ENCODE assay signal across 8 mouse cellular contexts in the genomic region with DNA sequence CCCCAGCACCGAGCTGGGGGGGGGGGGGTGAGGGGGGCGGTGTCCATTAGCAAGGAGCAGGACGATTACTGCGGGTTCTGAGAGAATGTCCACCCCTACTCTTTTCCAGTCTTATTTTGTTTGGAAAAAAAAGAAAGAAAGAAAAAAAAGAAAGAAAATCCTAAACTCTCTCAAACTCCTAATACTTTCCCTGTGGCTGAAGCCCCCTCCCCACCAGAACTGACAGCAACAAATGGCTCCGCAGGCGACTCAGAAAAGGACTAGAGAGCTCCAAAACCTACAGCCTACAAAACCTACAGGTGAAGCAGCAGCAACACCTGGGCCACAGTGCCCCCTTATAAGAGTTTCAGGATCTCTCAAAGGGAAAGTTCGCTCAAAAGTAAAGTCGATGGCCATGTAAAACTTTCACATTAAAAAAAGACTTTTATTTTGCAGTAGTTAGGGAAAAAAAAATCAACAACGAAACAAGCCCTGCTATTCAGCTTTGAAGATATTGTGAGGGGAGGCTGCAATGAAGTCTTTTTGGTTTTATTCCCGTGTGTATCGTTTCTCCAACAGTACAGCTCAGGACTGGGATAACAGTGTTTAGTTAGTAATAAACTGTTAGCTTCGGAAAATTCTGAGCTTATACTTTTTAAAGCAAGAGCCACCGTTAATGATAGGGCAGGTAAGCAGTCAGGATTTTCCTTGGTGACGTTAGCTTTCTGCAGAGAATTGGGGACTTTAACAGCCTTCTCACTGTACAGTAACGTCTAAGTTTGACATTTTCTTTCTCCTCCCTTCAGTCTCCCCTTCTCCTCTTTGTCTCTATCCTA. TPM values are rescaled to one million over a fixed set of nuclear protein-coding genes. Genes with fewer than 3 reads are reported as not detected.
A peak's percentile ranks its signal among the peaks of the same experiment; 100 is the strongest.
DNase-seq lines count a peak whose midpoint lies in the region; ATAC-seq and TF ChIP-seq lines count a peak whose summit lies in the region.

No protein-coding gene starts in this region.

- H3K36me3 ChIP-seq in forebrain, embryonic 10.5 days (replicated peaks): no peaks in the 10 kb centered on the region
- no peaks in the 10 kb centered on the region for H3K36me3 ChIP-seq in hindbrain, postnatal 0 days (ENCODE audit: insufficient read depth, low read length)
- no peaks in the 10 kb centered on the region for H3K36me3 ChIP-seq in neural tube, embryonic 12.5 days

- no peak for ATAC-seq in hindbrain, postnatal 0 days
- ATAC-seq in neural tube, embryonic 12.5 days (ENCODE audit: low FRiP score, low read depth): no peak

- H3K4me2 ChIP-seq in hindbrain, postnatal 0 days (ENCODE audit: low read depth, low read length): peak overlapping the region; percentile 73
- H3K4me2 ChIP-seq in neural tube, embryonic 12.5 days (replicated peaks): peak overlapping the region; percentile 93

- TF ChIP-seq CTCF in hindbrain, postnatal 0 days (IDR thresholded peaks at IDR 0.05; ENCODE audit: low read depth): no peak

- H3K27ac ChIP-seq in forebrain, embryonic 10.5 days: peak overlapping the region; percentile 98
- peak overlapping the region; percentile 86 for H3K27ac ChIP-seq in hindbrain, postnatal 0 days
- H3K27ac ChIP-seq in neural tube, embryonic 12.5 days: peak overlapping the region; percentile 84; the same call in 1 of the 2 replicates

- WGBS in forebrain, embryonic 10.5 days: 1% methylated on average over 15 of the region's 15 CpGs
- 6% methylated on average over 14 of the region's 15 CpGs for WGBS in hindbrain, postnatal 0 days
- under 1% methylated on average over 15 of the region's 15 CpGs for WGBS in neural tube, embryonic 12.5 days

- no peaks in the 10 kb centered on the region for H3K9me3 ChIP-seq in forebrain, embryonic 10.5 days
- H3K9me3 ChIP-seq in hindbrain, postnatal 0 days (ENCODE audit: low read length): no peaks in the 10 kb centered on the region
- no peaks in the 10 kb centered on the region for H3K9me3 ChIP-seq in neural tube, embryonic 12.5 days

- peaks cover 90% of the 10 kb centered on the region for H3K4me1 ChIP-seq in forebrain, embryonic 10.5 days
- H3K4me1 ChIP-seq in hindbrain, postnatal 0 days (ENCODE audit: insufficient read depth, low read length): 0 out of 2 replicates have a peak, but pooled peaks cover 3% of the 10 kb centered on the region
- peaks cover 19% of the 10 kb centered on the region for H3K4me1 ChIP-seq in neural tube, embryonic 12.5 days

- DNase-seq in left cerebral cortex, postnatal 4 days: peak; percentile 7
- no peak for DNase-seq in left cerebral cortex, adult 9 months (ENCODE audit: low spot score in 2 of 2)
- DNase-seq in forebrain, embryonic 10.5 days (ENCODE audit: extremely low spot score, low spot score): no peak
- DNase-seq in hindbrain, postnatal 0 days (ENCODE audit: low spot score): no peak
- DNase-seq in thymus, postnatal 0 days (ENCODE audit: low spot score): no peak
- no peak for DNase-seq in layer of hippocampus, postnatal 10 days (ENCODE audit: low spot score in 2 of 2)
- DNase-seq in kidney, postnatal 14 days: no peak

- intact Hi-C loops in left cerebral cortex, postnatal 4 days (cut with DNase I): loop anchor here (5.0 to 10.0 kb wide), 3 partner anchors 1019 to 1749 kb away; no protein-coding TSS in a partner anchor

- peak overlapping the region; percentile 31; the same call in 1 of the 2 replicates for H3K9ac ChIP-seq in hindbrain, postnatal 0 days (replicated peaks; ENCODE audit: low read length)
- H3K9ac ChIP-seq in neural tube, embryonic 12.5 days: peak overlapping the region; percentile 57

- peak overlapping the region; percentile 51 for H3K4me3 ChIP-seq in forebrain, embryonic 10.5 days
- H3K4me3 ChIP-seq in hindbrain, postnatal 0 days (ENCODE audit: low read length): peak overlapping the region; percentile 50
- peak overlapping the region; percentile 42 for H3K4me3 ChIP-seq in neural tube, embryonic 12.5 days

- peaks cover 100% of the 10 kb centered on the region for H3K27me3 ChIP-seq in forebrain, embryonic 10.5 days (ENCODE audit: poor library complexity, severe bottlenecking)
- peaks cover 4% of the 10 kb centered on the region; the same call in 1 of the 2 replicates for H3K27me3 ChIP-seq in hindbrain, postnatal 0 days (ENCODE audit: insufficient read depth, low read length)
- H3K27me3 ChIP-seq in neural tube, embryonic 12.5 days (replicated peaks): peaks cover 2% of the 10 kb centered on the region; the same call in 1 of the 2 replicates

RNA-seq across cellular contexts. Expression of gene Pou3f2, which starts 7.4 kb away (rescaled TPM):
- total RNA-seq in left cerebral cortex, postnatal 4 days (2021): 10 to 100 TPM; 50.0 to 68.6 TPM
- polyA plus RNA-seq in forebrain, embryonic 10.5 days (2016; fragmentation: Nextera tagmentation; extraction: Ambion mirVana): 13.3 and 14.6 TPM in 2 replicates
- 17.9 and 19.4 TPM in 2 replicates for total RNA-seq in hindbrain, postnatal 0 days (2014; rRNA removed)
- polyA plus RNA-seq in hindbrain, postnatal 0 days (2015; fragmentation: Nextera tagmentation; extraction: Ambion mirVana): 13.8 and 14.6 TPM in 2 replicates
- polyA plus RNA-seq in neural tube, embryonic 12.5 days (2016; fragmentation: Nextera tagmentation; extraction: Ambion mirVana): 31.9 and 40.0 TPM in 2 replicates
- polyA plus RNA-seq in thymus, postnatal 0 days (2015; fragmentation: Nextera tagmentation; extraction: Ambion mirVana): not detected in 2 replicates
- 10 to 100 TPM; 10.7 TPM for total RNA-seq in layer of hippocampus, postnatal 10 days (2021)

Comparison
In these comparisons a context has a peak if more than half of its experiments do, and no peak if none do; other contexts are left out.
1. RNA of gene Pou3f2, which starts 7.4 kb away (polyA plus RNA-seq): 31.9 to 40.0 TPM in neural tube, embryonic 12.5 days, 13.8 to 14.6 TPM in hindbrain, postnatal 0 days and 13.3 to 14.6 TPM in forebrain, embryonic 10.5 days; not detected in thymus, postnatal 0 days; every median in the first group is over 10 times any median in the second.
2. Peak in every context shown above with its lines, with median percentiles within 50 percentile points of each other: H3K27ac ChIP-seq and H3K4me3 ChIP-seq.